Mouse (Mus musculus): Measurements from ENCODE around the gene Cyyr1. TPM values are rescaled to one million over a fixed set of nuclear protein-coding genes. Genes with fewer than 3 reads are reported as not detected.

The Cyyr1 gene
- polyA plus RNA-seq, 1 experiment from 2014 or later: 19.3 TPM

GRCm38 (mm10) chr16:85422889-85423288 is 130.3 kb downstream of the Cyyr1 start:
- ATAC-seq (ENCODE audit: low read depth): no peak
- Histone ChIP-seq H3K9ac (ENCODE audit: low read length) (no peak overlapping the region), H3K4me1 (replicated peaks; ENCODE audit: control insufficient read depth, insufficient read depth, low read length) (no peaks in the 10 kb centered on the region), H3K9me3 (ENCODE audit: control insufficient read depth, low read length) (no peaks in the 10 kb centered on the region), H3K36me3 (ENCODE audit: control insufficient read depth, insufficient read depth, low read length) (no peaks in the 10 kb centered on the region), H3K4me2 (ENCODE audit: low read depth, low read length) (no peak overlapping the region), H3K27me3 (ENCODE audit: control insufficient read depth, insufficient read depth, low read depth, low read length) (no peaks in the 10 kb centered on the region), H3K4me3 (ENCODE audit: low read length) (no peak overlapping the region), H3K27ac (ENCODE audit: low read length) (no peak overlapping the region)
- 76% methylated on average over 2 of the region's 2 CpGs for WGBS

- Histone ChIP-seq H3K27me3 (ENCODE audit: control insufficient read depth, insufficient read depth, low read depth, low read length) (no peaks in the 10 kb centered on the region), H3K9ac (ENCODE audit: low read length) (no peak overlapping the region), H3K4me2 (ENCODE audit: low read depth, low read length) (no peak overlapping the region), H3K4me1 (replicated peaks; ENCODE audit: control insufficient read depth, insufficient read depth, low read length) (no peaks in the 10 kb centered on the region), H3K9me3 (ENCODE audit: control insufficient read depth, low read length) (no peaks in the 10 kb centered on the region), H3K27ac (ENCODE audit: low read length) (no peak overlapping the region), H3K36me3 (ENCODE audit: control insufficient read depth, insufficient read depth, low read length) (no peaks in the 10 kb centered on the region), H3K4me3 (ENCODE audit: low read length) (no peak overlapping the region)
- no peak for ATAC-seq (ENCODE audit: low read depth)
- 76% methylated on average over 3 of the region's 3 CpGs for WGBS
These were observed 137.8 kb downstream of the Cyyr1 start for GRCm38 (mm10) chr16:85415415-85415814.

- Histone ChIP-seq H3K27ac (ENCODE audit: low read length) (no peak overlapping the region), H3K4me2 (ENCODE audit: low read depth, low read length) (no peak overlapping the region), H3K4me1 (replicated peaks; ENCODE audit: control insufficient read depth, insufficient read depth, low read length) (no peaks in the 10 kb centered on the region), H3K9me3 (ENCODE audit: control insufficient read depth, low read length) (no peaks in the 10 kb centered on the region), H3K27me3 (ENCODE audit: control insufficient read depth, insufficient read depth, low read depth, low read length) (no peaks in the 10 kb centered on the region), H3K36me3 (ENCODE audit: control insufficient read depth, insufficient read depth, low read length) (no peaks in the 10 kb centered on the region), H3K9ac (ENCODE audit: low read length) (no peak overlapping the region), H3K4me3 (ENCODE audit: low read length) (no peak overlapping the region)
- WGBS: 18% methylated on average over 4 of the region's 4 CpGs
- no peak for ATAC-seq (ENCODE audit: low read depth)
These were observed 159.7 kb downstream of the Cyyr1 start for GRCm38 (mm10) chr16:85393430-85393948.

GRCm38 (mm10) chr16:85386801-85387200 is 166.4 kb downstream of the Cyyr1 start:
- no peak for ATAC-seq (ENCODE audit: low read depth)
- H3K27me3 ChIP-seq (ENCODE audit: control insufficient read depth, insufficient read depth, low read depth, low read length): no peaks in the 10 kb centered on the region
- no peak overlapping the region for H3K4me3 ChIP-seq (ENCODE audit: low read length)
- H3K4me1 ChIP-seq (replicated peaks; ENCODE audit: control insufficient read depth, insufficient read depth, low read length): no peaks in the 10 kb centered on the region
- H3K4me2 ChIP-seq (ENCODE audit: low read depth, low read length): no peak overlapping the region
- no peak overlapping the region for H3K27ac ChIP-seq (ENCODE audit: low read length)
- H3K36me3 ChIP-seq (ENCODE audit: control insufficient read depth, insufficient read depth, low read length): no peaks in the 10 kb centered on the region
- no peak overlapping the region for H3K9ac ChIP-seq (ENCODE audit: low read length)
- H3K9me3 ChIP-seq (ENCODE audit: control insufficient read depth, low read length): no peaks in the 10 kb centered on the region
- WGBS: 46% methylated on average over 5 of the region's 5 CpGs

Other genes starting within 250 kb of the Cyyr1 start
- 77.6 and 82.1 TPM in 2 replicates for gene Adamts1, start 249.7 kb upstream of the Cyyr1 start, polyA plus RNA-seq (2015; fragmentation: Nextera tagmentation; extraction: Ambion mirVana)